9 mouse cellular contexts compared by ENCODE assay signal in the genomic region with DNA sequence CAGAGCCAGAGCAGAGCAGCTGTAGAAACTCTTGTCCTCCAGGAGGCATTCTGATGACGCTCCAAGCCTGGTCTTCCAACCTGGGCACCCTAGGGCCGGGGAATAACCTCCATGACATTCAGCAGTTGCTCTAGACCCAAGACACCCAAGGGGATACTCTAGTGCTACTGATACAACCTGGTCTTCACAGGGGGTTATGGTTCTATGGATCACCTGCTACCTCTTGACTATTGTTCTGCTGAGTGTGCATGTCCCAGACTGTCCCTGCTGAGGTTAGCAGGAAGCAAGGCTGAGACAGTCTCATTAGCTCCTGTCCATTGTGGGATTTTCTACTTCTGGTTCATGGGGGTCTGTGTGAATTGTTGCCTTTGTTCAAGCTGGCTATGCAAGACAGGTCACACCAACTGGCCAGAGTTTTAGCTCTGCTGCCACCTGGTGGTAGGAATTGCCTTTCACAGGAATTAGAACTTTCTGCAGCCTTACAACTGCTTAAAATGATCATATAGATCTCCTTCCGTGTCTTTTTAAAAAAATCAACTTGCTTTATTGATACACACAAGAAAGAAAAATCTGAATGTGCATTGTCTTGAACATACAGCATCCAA. TPM values are rescaled to one million over a fixed set of nuclear protein-coding genes. Genes with fewer than 3 reads are reported as not detected.
DNase-seq lines count a peak whose midpoint lies in the region; ATAC-seq and TF ChIP-seq lines count a peak whose summit lies in the region.
"Had no signal": no experiment of that assay in that cellular context is flagged by ENCODE, and none has a peak within 500 bp of the region (broad histone marks: within the 10 kb centered on the region; RNA-seq: fewer than 3 reads in every experiment).

No protein-coding gene starts in this region.

- WGBS in heart, postnatal 0 days = 42% methylated on average over 3 of the region's 3 CpGs
- 39% methylated on average over 3 of the region's 3 CpGs for WGBS in liver, postnatal 0 days (ENCODE audit: insufficient replicate concordance)
- 56% methylated on average over 3 of the region's 3 CpGs for WGBS in neural tube, embryonic 15.5 days

- no peaks in the 10 kb centered on the region for H3K27me3 ChIP-seq in heart, postnatal 0 days (ENCODE audit: control insufficient read depth, insufficient read depth, low read length)
- no peaks in the 10 kb centered on the region for H3K27me3 ChIP-seq in liver, postnatal 0 days (ENCODE audit: insufficient read depth, low read length)
- no peaks in the 10 kb centered on the region for H3K27me3 ChIP-seq in neural tube, embryonic 15.5 days (replicated peaks)
- H3K27me3 ChIP-seq: heart, embryonic 13.5 days had no signal

- H3K4me3 ChIP-seq in heart, postnatal 0 days (ENCODE audit: low read depth, low read length) = no peak overlapping the region
- no peak overlapping the region for H3K4me3 ChIP-seq in liver, postnatal 0 days (ENCODE audit: low read depth, low read length)
- H3K4me3 ChIP-seq in neural tube, embryonic 15.5 days (replicated peaks) = no peak overlapping the region
- H3K4me3 ChIP-seq: heart, embryonic 13.5 days had no signal

- H3K4me2 ChIP-seq in heart, postnatal 0 days (ENCODE audit: low read depth, low read length) = no peak overlapping the region
- no peak overlapping the region for H3K4me2 ChIP-seq in liver, postnatal 0 days (ENCODE audit: low read depth, low read length)
- no peak overlapping the region for H3K4me2 ChIP-seq in neural tube, embryonic 15.5 days
- H3K4me2 ChIP-seq: heart, embryonic 13.5 days had no signal

- peak; percentile 88 for TF ChIP-seq CTCF in heart, postnatal 0 days (IDR thresholded peaks at IDR 0.05; ENCODE audit: low read depth)
- TF ChIP-seq CTCF in liver, postnatal 0 days (IDR thresholded peaks at IDR 0.05; ENCODE audit: low read depth) = peak; percentile 85

- H3K36me3 ChIP-seq in heart, postnatal 0 days (replicated peaks; ENCODE audit: control insufficient read depth, insufficient read depth, low read length) = no peaks in the 10 kb centered on the region
- no peaks in the 10 kb centered on the region for H3K36me3 ChIP-seq in liver, postnatal 0 days (replicated peaks; ENCODE audit: insufficient read depth, low read length)
- no peaks in the 10 kb centered on the region for H3K36me3 ChIP-seq in neural tube, embryonic 15.5 days
- H3K36me3 ChIP-seq: heart, embryonic 13.5 days had no signal

- 0 out of 2 replicates have a peak, but pooled peaks have one; percentile 24 for ATAC-seq in heart, postnatal 0 days (ENCODE audit: insufficient read depth, low read depth)
- ATAC-seq in liver, postnatal 0 days = peak; percentile 38; the same call in 1 of the 2 replicates
- ATAC-seq in neural tube, embryonic 15.5 days (ENCODE audit: low FRiP score) = peak; percentile 93

- no peaks in the 10 kb centered on the region for H3K4me1 ChIP-seq in heart, postnatal 0 days (ENCODE audit: control insufficient read depth, insufficient read depth)
- no peaks in the 10 kb centered on the region for H3K4me1 ChIP-seq in liver, postnatal 0 days (ENCODE audit: insufficient read depth)
- no peaks in the 10 kb centered on the region for H3K4me1 ChIP-seq in neural tube, embryonic 15.5 days
- H3K4me1 ChIP-seq: heart, embryonic 13.5 days had no signal

- no peaks in the 10 kb centered on the region for H3K9me3 ChIP-seq in heart, postnatal 0 days (replicated peaks; ENCODE audit: control insufficient read depth, low read length)
- no peaks in the 10 kb centered on the region for H3K9me3 ChIP-seq in liver, postnatal 0 days (ENCODE audit: low read length)
- H3K9me3 ChIP-seq in neural tube, embryonic 15.5 days (replicated peaks) = no peaks in the 10 kb centered on the region
- H3K9me3 ChIP-seq: heart, embryonic 13.5 days had no signal

- H3K9ac ChIP-seq in heart, postnatal 0 days (replicated peaks; ENCODE audit: low read depth, low read length) = no peak overlapping the region
- H3K9ac ChIP-seq in liver, postnatal 0 days (replicated peaks) = no peak overlapping the region
- no peak overlapping the region for H3K9ac ChIP-seq in neural tube, embryonic 15.5 days (replicated peaks)
- H3K9ac ChIP-seq: heart, embryonic 13.5 days had no signal

- DNase-seq in CD4-positive, CD25-positive, alpha-beta regulatory T cell, adult 2 months (ENCODE audit: low read depth, low spot score) = peak; percentile 81
- DNase-seq in adrenal gland, postnatal 10 days = peak; percentile 87
- peak; percentile 71 for DNase-seq in embryo, embryonic 11.5 days (ENCODE audit: low read depth, low spot score)
- DNase-seq in heart, postnatal 0 days (ENCODE audit: low spot score) = peak; percentile 63
- peak; percentile 61 to 86 for DNase-seq in kidney, postnatal 25 days
- DNase-seq in liver, postnatal 0 days = peak; percentile 78
- DNase-seq in thymus, postnatal 0 days (ENCODE audit: low spot score) = peak; percentile 61

- H3K27ac ChIP-seq in heart, postnatal 0 days (ENCODE audit: low read depth) = no peak overlapping the region
- H3K27ac ChIP-seq in liver, postnatal 0 days (ENCODE audit: low read depth) = no peak overlapping the region
- H3K27ac ChIP-seq in neural tube, embryonic 15.5 days (replicated peaks) = no peak overlapping the region
- H3K27ac ChIP-seq: heart, embryonic 13.5 days had no signal

- TF ChIP-seq EP300 in heart, postnatal 0 days (IDR thresholded peaks at IDR 0.05; ENCODE audit: low read depth) = no peak
- no peak for TF ChIP-seq EP300 in liver, postnatal 0 days (IDR thresholded peaks at IDR 0.05; ENCODE audit: low read depth)

RNA-seq across cellular contexts. Expression of a gene that starts 30.8 kb away (rescaled TPM):
- total RNA-seq in adrenal gland, postnatal 10 days (2021) = 10 to 100 TPM; 70.7 to 75.4 TPM
- total RNA-seq in heart, postnatal 0 days (2014; rRNA removed; ENCODE audit: low replicate concordance) = 72.4 and 126 TPM in 2 replicates
- polyA plus RNA-seq in heart, postnatal 0 days (2015; fragmentation: Nextera tagmentation; extraction: Ambion mirVana) = 56.0 and 66.7 TPM in 2 replicates
- polyA plus RNA-seq in liver, postnatal 0 days (2015; fragmentation: Nextera tagmentation; extraction: Ambion mirVana) = 32.3 and 33.4 TPM in 2 replicates
- 65.9 and 71.0 TPM in 2 replicates for polyA plus RNA-seq in neural tube, embryonic 15.5 days (2015; fragmentation: Nextera tagmentation; extraction: Ambion mirVana)
- polyA plus RNA-seq in thymus, postnatal 0 days (2015; fragmentation: Nextera tagmentation; extraction: Ambion mirVana) = 47.5 and 50.8 TPM in 2 replicates

RNA-seq across cellular contexts. Expression of a gene that starts 51.2 kb away (rescaled TPM):
- total RNA-seq in adrenal gland, postnatal 10 days (2021) = under 1 TPM; 0.09 to 0.30 TPM
- total RNA-seq in heart, postnatal 0 days (2014; rRNA removed; ENCODE audit: low replicate concordance) = 0.04 TPM in 1 of 2 replicates, not detected in the other
- polyA plus RNA-seq in heart, postnatal 0 days (2015; fragmentation: Nextera tagmentation; extraction: Ambion mirVana) = 0.04 TPM in 1 of 2 replicates, not detected in the other
- 0.01 and 0.04 TPM in 2 replicates for polyA plus RNA-seq in liver, postnatal 0 days (2015; fragmentation: Nextera tagmentation; extraction: Ambion mirVana)
- 6.8 and 7.8 TPM in 2 replicates for polyA plus RNA-seq in neural tube, embryonic 15.5 days (2015; fragmentation: Nextera tagmentation; extraction: Ambion mirVana)
- polyA plus RNA-seq in thymus, postnatal 0 days (2015; fragmentation: Nextera tagmentation; extraction: Ambion mirVana) = 0.06 TPM in 1 of 2 replicates, not detected in the other

Comparison
In these comparisons a context has a peak if more than half of its experiments do, and no peak if none do; other contexts are left out.
1. ATAC-seq: peak in every context shown above with its lines; median percentile 93 in neural tube, embryonic 15.5 days; 38 in liver, postnatal 0 days; 24 in heart, postnatal 0 days.